Mouse (Mus musculus) layer of hippocampus, postnatal 14 days (tissue): ENCODE results near the gene Tmtc4. TPM values are rescaled to one million over a fixed set of nuclear protein-coding genes. Genes with fewer than 3 reads are reported as not detected.

Experiments used
- DNase-seq, 2 experiments: peaks; one replicate each; pipeline ENCODE4 v3.0.0; 2021 to 2022; ENCODE audit warnings: low spot score in 2 of 2, mixed read lengths in 1 of 2
- long read RNA-seq, 2 experiments: library from polyadenylated mRNA; stranded (forward); transcript quantifications; one replicate each; pipeline ENCODE4 v2.0.0; 2021
- total RNA-seq, 2 experiments: library from RNA; stranded (reverse); gene quantifications; 2 replicates each; pipeline ENCODE4 v1.2.3; 2021

The Tmtc4 gene
- total RNA-seq = 10 to 100 TPM; 16.0 to 18.4 TPM
- long read RNA-seq, experiment 1, transcript Tmtc4-201 (18 exons, 3,416 nt) = major isoform, 9 of 17 reads
- long read RNA-seq, experiment 1, partial matches to known transcripts = 2 of 17 reads
- long read RNA-seq, experiment 1, other reads (novel, unspliced or antisense) = 6 of 17 reads
- long read RNA-seq, experiment 2, transcript Tmtc4-201 (18 exons, 3,416 nt) = major isoform, 9 of 17 reads
- long read RNA-seq, experiment 2, partial matches to known transcripts = 3 of 17 reads
- long read RNA-seq, experiment 2, other reads (novel, unspliced or antisense) = 5 of 17 reads

DNA sequence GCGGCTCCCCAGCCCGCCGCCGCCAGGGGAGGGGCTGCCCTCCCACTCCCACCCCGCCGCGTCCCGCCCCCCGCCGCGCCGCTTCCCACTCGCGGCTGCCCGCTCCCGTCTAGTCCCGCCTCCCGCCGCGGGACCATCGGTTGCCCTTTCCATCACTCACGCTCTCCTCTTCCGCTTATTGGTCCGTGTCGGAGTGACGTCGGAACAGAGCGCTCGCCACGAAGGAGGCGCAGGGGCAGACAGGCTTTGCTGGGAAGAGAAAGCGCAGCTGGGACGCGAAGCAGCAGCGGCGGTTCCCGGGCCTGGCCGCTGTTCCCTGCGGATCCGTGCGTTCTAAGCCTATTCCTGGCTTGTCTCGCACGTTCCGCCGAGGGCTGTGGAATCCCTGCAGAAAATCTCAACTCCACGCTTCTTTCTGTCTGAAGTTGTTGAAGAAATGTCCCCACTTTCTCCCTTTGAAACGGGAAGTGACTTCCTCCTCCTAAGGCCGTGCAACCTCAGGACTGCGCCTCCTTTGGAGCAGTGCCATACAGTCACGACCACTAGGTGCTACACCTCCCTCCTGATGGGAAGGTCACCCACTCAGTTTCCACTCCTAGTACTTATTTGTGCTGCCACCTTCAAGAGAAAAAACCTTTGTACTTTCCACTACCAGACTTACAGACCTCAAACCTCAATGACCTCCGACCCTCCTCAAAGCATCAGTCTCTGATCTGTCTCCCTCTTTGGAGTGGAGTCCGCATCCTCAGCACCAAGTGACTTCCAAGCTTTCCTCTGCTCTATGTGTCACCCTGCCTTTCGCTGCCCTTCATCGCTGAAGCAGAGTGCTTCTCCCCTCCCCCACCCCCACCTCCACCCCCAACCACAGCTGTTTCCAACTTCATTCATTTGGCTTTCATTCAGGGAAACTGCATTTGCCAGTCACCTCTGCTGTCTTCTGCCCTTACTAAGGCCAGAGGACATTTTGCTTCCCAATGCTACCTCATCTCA is at the start of gene Tmtc4:
Tmtc4 (minus strand) TSS at position 810 of the 990 bp plus-strand sequence.
- peak; percentile 91 to 96 for DNase-seq

DNA sequence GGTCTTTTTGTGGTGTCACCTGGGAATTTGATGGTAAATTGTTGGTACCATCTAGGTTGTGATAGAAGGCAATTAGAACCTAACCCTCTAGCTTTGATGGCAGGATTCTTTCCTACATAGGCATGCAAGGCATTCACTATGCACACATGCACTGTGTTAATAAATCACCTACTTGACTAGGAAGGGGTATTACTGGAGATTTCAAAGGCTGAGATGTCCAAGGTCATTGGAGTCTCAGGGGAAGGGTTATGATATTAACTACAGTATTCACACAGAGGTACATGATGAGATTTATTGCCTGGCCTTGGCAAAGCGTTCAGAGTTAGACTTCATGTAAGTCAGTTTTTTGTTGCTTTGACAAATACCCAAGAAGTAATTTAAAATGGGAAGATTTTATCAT is 48.6 kb upstream of the Tmtc4 start:
- DNase-seq = no peak

DNA sequence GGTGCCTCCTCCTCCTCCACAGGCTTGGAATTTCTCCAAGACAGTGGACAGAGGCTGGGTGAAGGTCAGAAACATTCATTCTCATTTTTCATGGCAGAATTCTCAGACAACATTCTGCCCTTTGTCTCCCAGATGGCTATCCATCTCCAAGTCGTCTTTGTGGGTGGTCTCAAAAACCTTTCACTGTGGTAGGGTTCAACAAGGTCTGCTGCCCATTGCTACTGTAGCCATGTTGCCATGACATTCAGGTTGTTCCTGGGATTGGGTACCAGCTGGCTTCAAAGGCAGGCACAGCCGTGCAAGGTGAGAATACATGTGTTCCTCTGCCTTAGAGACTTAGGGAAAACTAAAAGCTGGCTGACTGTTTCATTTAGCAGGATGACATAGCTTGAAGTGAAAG is 44.0 kb upstream of the Tmtc4 start:
- DNase-seq = no peak

DNA sequence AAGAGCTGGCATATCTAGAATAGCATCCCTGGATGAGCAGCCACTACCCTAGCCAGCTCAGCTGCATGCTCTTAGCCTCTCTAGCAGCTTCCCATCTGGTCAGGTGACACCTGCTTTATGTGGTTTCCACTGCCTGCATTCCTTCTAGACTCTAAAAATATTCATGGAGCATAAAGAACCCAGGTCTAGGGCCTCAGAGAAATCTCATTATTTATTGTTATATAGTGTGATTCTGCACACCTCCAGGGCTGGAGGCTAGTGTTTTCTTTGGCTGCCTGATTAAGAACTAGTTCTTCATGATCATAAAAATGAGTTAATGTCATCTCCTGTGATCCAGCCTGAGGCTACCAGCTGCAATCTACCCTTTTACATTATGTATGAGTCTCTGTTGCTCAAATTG is 39.1 kb upstream of the Tmtc4 start:
- no peak for DNase-seq

DNA sequence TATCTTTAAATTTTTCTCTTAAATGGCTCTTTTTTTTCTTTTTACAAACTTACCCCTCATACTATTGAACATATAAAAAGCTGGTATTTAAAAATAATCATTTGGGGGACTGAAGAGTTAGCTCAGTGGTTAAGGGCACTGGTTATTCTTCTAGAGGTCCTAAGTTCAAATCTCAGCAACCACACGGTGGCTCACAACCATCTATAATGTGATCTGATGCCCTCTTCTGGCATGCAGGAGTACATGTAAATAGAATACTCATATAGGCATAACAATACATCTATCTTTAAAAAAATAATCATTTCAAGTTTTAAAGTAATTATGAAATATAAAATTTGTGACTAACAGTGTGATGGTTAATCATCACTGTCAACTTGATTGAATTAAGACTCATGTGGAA is 32.5 kb upstream of the Tmtc4 start:
- DNase-seq = no peak

DNA sequence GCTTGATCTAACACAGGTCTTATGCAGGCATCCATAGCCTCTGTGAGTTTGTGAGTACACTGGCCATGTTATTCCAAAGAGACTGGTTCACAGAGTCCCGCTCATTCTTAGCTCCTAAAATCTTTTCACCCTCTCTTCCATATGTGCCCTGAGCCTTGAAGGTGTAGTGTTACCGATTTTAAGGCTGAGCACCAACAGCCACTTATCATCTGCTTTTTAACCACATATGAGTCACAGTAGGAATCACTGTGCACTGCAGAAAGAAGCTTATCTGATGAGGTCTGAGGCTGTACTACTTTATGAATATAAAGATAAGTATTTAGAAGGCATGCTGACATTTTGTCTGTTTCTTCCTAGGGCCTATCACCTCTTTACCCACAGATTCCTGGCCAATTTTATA is 31.9 kb upstream of the Tmtc4 start:
- no peak for DNase-seq

DNA sequence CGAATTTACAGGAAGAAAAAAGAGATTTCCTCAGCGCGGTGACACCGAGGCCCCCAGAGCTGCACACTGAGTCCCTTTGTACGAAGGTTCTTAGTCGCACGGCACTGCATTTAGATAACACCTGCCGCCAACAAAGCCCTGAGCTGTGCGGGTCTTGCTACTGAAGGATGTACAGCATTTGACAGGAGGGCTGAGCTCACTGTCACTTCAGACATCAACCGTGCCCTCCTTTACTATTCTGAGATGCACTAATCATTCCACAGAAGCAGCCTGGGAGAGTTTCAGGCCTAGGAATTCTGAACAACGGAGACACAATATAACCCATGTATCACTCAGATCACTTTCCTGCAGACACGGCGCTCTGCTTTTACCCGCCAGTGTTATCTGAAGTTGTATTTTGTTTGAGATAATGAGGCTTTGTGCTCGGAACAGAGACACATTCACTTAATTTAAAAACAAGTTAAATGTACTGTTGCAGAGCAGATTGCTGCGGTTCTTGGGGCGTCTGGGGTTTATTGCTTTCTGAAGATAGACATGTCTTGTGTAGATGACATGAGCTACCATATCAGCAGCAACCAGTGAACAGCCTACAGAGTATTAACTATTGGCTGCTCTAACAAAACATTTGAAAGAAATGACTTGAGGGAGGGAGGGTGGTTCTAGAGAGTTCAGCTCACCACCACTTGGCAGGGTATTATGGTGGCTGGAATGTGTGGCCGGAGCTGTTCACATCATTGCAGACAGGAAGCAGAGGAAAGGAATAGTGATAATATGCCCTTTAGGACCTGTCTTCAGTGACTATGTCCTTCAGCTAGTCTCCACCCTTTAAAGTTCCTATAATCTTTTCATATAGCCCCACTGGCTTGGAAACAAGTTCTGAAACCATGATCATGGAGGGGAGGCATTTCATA is 25.5 kb upstream of the Tmtc4 start:
- DNase-seq = peak in 1 of 2 experiments; percentile 3

DNA sequence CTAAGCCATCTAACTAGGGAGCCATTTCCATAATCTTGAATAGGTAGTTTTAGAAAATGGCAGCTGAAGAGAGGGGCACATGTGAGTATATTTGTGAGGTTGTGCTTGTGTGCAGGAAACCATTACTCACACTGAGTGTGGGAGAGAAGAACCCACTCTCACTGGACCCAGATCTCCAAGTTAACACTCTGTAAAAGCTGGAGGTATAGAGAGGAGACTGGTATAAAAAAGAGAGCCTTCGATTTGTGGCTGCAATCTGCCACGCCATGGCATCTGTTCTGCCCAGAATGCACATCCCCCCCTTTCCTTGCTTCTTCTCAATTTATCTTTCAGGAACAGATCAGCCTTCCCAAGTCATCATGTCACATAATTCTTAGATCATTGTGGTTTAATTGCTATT is 24.8 kb upstream of the Tmtc4 start:
- DNase-seq = peak in 1 of 2 experiments; percentile 6

DNA sequence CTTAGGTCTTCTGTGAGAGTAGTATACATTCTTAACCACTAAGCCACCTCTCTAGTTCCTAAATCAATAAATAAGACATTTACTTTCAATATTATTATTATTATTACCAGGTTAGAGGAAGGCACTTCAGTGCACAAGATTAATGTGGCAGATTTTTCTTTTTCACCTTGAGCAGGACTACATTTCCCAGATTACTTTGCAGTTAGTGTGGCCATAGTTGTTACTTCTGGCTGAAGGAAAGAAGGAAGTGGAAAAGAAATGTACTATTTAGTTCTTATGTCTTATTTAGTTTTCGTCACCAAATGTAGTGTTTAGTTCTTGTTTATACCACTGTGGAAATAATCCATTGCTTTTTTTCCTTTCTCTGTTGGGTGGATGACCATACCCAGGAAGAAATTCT is 19.9 kb upstream of the Tmtc4 start:
- no peak for DNase-seq

DNA sequence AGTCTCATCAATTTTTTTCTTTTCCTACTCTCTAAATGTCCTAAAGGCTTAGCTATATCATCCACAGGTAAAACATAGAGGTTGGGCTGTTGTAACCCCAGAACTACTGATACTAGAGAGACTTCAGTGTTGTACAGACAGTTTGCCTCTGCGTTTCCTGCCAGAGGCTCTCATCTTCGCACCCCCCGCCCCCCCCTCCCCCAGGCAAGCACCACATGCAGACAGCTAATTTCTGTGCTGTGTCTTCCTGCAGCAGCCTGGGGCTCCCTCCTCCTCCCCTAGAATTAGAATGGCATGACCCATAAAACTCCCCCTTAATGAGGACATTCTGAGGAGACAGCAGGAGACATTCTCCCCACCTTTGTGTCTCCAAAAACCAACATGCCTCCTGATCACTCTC is 17.6 kb upstream of the Tmtc4 start:
- DNase-seq = no peak

DNA sequence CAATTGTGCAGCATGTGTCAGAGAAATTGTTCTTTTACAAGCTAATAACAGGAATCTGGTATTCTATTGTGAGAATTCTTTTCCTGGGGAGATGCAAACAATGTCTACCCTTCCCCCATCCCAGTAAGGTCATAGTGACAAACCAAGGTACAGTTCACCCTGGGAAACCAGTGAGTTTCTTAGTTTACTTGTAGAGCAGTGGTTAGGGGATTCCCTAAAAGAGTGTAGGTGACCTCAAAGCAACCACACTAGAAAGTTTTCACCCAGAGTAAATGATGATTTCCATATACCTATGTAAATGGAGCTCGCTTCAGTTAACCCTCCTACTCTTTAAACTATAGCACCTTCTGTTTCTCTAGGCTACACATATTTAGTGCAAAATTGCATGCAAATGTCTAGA is 13.6 kb upstream of the Tmtc4 start:
- no peak for DNase-seq

DNA sequence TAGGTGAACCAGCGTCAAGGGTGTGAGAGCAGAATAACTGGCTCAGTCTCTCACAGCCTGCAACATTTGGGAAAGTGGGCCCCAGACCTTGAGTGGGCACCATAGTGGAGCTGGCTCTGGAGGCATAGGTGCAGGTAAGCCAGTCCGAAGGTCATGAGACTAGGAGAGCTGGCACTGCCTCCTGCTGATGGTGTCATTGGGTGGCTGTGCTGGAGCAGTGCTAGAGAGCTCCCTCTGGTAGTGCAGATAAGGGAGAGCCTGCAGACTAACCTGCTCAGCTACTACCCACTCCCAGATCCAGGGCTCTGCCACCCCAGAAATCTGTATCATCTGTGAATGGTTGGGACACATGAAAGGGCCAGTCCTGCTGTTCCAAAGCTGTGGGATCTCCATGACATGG is 10.1 kb upstream of the Tmtc4 start:
- DNase-seq = no peak

DNA sequence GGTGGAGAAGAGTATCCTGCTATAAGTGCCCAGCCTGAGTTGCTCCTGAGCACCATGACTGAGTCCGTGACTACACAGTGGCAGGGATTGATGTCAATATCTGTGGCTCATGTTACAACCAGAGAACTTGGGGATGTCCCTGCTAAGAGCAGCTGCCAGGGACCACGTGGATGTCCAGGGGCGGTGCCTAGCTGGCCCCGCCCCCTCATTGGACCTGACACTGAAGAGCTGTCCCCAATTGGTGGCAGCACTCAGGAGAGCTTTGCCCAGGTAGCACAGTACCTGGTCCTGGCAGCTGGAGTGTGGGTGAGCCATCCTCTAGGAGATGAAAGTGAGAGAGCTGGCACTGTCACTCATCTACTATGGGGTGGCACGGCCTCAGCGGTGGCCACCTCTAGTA is 9.1 kb upstream of the Tmtc4 start:
- DNase-seq = no peak

DNA sequence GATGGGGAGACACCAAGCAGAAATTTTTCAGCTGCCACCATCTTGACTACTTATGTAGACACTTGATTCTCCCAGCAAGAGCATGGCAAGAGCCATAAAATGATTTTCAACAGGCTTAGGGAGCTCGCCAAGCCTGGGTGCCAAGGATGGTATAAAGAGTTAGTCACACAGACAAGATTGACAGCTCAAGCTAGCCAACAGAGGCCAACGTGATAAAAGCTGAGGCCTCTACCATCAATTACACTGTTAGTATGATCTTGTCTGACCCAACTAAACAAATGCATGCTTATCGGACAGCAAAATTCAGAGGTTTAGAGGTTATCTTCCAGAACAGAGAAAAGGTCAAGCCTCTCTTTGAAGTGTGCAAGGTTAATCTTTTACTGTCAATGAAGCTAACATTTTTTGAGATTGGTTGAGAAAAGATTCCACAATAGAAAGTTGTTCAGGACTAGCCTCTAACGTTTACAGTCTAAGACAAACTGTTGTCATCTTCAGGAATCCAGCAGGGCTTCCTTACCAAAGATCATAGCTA is 6.8 kb upstream of the Tmtc4 start:
- DNase-seq = no peak

DNA sequence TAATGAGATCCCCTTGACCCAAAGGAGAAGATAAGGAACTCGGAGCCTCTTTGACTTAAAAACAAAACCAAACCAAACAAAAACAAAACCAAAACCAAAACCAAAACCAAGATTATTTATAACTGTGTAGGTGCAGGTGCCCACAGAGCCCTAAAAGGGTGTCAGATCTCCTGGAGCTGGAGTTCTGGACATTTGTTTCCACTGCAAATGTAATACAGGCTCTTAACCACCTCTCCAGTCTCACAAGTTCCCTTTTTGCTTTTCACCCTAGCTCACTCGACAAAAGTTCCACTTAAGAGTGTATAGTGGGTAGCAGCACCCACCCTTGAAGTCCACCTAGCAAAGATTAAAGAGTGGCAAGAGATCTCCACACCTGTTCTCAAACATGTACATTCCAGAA is 2.6 kb upstream of the Tmtc4 start:
- no peak for DNase-seq

DNA sequence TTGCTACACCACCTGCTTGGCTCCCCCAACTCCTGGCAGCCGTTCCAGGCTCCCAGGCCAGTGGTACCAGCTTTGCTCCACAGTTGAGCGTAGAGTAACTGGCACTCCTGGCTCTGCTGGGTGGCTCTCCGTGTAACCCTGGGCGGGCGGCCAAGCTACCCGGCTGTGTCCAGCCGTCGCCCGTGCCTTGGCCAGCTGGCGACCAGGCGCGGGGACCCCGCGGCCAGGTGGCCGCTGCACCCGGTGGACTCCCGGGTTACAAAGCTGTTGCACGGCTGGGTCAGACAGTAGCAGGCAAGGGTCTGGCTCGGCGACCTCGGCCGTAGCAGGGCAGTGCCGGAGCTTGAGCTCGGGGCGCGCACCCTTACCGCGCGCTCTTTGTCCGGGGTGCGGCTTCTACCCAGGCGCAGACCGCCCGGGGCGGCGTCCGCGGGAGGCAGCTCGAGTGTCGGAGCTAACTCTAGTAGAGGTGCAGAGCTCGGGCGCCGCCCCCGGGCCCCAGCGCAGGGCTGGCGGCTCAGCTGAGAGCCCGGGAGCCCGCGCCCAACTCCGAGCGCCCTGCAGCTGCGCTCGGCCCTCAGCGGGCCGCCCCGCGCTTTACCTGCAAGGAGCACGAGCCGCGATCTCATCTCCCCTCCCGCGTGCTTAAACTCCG is 1.1 kb downstream of the Tmtc4 start:
- peak; percentile 68 to 69 for DNase-seq

DNA sequence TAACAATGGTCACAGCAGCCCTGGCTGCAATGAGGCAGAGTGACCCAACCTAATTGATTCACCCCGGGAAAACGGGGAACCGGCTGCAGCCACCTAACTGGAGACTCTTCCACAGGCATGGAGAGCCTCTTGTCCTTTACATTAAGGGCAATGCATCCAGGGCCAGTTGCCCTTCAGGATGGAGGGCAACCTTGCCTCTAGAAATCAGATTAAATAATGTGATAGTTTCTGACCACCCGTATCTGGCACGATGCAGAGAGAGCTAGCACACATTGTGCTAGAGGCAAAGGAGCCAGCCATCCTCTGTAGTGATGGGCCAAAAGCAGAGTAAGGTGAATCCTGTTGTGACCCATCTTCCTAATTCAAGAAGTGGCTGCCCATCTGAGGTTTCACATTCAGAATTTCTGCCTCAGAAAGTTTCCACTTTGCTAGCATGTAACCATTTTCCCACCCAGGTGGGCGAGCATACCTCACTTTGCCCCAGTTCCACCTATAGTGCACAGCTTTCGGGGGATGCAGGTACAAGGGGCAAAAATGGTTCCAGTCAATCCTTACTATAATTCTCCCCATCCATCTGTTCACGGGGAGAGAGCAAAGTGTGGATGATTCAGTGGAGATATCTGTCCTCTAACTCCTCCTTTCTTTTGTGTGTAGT is 1.9 kb downstream of the Tmtc4 start:
- no peak for DNase-seq

DNA sequence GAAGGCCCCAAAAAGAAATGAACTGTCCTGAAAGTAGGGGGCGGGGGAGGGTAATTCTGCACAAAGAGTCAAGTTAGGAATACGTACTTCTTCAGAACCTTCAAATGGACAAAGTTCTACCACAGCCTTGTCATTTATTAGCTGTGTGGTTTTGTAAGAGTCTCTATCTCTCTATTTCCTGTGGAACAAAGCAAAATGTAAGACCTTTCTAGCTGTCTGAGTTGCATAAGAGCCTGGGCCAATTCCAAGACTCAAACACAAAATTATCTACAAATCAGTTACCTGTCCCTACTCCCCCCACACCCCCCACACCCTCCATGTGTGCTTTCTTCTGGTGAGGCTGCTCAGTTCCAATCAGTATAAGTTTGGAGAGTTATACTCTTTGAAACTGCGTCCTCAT is 5.0 kb downstream of the Tmtc4 start:
- DNase-seq = no peak

DNA sequence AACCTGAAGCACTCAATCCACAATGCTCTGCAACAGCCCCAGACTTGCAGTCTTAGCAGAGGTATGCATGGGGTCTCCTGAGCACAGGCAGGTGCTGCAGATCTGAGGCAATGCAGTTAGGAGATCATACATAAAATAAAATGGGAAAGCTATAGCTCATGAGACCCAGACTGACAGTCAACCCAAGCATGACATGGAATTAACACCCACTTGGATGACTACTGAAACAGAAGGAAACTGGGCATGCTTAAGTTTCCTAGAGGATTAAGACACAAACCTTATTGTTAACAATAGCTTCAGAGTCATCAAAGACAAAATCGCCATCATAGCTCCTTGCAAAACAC is 6.1 kb downstream of the Tmtc4 start:
- no peak for DNase-seq
